Mouse (Mus musculus) embryo, embryonic 10.5 days (tissue): ENCODE results near the gene Hist1h1b.

Experiments
- DNase-seq: peaks from one replicate; pipeline ENCODE4 v3.0.0-alpha.2; 2015; ENCODE audit warnings: low spot score

Hist1h1b gene

DNA sequence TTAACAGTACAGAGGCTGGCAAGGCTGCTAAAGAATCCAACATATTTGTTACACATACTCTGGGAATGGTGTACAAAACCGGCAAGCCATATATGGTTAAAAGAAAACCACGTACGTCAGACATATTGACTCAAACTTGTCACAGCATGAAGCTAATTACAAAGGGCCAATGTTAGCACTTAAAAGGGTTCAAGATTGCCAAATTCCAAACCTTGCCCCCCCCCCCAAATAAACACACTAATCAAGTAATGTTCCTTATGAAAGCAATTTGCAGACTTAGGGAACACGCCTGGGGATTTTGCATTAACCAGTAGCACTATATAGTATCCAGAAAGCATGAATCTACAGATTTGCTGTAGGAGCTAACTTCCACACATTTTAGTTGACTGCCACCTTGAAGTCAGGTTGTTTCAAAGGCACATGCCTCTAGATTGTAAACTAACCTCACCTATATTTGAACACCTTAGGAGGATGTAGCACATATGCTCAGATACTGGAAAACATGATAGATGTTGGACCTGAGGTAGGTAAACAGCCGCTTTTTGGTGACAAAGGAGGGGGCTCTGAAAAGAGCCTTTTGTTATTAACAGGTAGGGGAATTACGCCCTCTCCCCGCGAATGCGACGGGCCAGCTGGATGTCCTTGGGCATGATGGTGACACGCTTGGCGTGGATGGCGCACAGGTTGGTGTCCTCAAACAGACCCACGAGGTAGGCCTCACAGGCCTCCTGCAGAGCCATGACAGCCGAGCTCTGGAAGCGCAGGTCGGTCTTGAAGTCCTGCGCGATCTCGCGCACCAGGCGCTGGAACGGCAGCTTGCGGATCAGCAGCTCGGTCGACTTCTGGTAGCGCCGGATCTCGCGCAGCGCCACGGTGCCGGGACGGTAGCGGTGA, 2.2 kb upstream of the Hist1h1b start:
- DNase-seq = peak; percentile 86

DNA sequence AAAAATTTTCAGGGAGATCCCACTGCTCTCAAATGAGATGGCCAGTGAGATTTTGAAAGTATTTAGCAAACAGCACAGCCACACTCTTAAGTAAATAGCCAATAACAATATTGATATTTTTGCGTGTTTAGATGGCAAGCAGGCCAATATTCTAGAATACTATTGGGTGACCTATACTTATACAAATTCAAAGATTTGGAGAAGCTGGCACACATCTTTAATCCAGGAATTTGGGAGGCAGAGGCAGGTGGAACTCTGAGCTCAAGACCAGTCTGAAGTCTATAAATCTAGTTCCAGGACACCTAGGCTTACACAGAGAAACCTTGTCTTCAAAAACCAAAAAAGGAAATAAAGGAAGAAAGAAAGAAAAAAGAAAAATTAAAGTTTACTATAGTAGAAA, 1.2 kb upstream of the Hist1h1b start:
- peak; percentile 31 for DNase-seq

DNA sequence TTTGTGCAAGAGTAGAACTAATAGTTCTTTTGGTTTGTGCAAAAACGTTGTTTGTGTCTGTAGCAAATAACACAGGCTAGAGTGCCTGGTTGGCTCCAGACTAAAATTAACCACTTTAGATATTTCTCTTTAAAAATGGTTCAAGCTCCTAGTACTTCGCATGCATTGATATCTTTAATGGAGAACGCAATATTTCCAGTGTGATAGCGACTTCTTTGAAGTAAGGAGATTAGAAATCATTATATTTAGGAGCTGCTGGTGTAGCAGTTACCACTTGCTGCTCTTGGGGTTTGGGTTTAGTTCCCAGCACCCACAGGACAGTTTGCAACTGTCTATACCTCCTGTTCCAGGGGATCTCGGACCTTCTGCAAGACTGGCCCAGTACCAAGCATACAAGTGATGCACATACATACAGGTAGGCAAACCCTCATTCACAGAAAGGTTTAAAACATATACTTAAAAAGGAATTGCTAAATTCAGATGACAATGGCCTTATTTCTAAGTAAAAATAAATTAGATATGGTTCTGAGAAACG, 663 bp upstream of the Hist1h1b start:
- no peak for DNase-seq

GRCm38 (mm10) chr13:21778814-21779766, 1.3 kb downstream of the Hist1h1b start:
- peak; percentile 94 for DNase-seq

- DNase-seq = peak; percentile 33
Observed at GRCm38 (mm10) chr13:21755707-21756106, 24.7 kb downstream of the Hist1h1b start.

DNA sequence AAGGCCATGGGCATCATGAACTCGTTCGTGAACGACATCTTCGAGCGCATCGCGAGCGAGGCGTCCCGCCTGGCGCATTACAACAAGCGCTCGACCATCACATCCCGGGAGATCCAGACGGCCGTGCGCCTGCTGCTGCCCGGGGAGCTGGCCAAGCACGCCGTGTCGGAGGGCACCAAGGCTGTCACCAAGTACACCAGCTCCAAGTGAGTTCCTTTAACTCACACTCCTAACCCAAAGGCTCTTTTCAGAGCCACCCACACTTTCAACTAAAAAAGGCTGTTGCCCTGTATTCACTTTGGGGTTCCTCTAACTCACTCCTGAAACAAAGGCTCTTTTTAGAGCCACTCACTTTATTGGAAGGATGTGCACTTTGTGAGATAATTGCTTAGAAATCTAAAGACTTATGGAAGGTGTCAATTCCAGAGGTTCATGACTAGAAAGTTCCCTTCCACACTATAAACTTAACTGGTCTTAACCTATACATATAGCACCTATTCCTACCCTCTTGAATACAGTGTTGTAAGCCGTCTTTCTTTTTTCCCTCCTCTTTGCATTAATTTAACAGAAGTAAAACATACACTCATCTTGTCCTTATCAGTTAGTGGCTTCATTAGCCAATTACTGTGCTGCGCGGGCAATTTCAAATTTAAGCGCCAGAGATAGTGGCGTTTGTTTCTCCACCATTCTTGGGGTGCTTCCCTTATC, 26.0 kb downstream of the Hist1h1b start:
- peak; percentile 77 for DNase-seq

GRCm38 (mm10) chr13:21753524-21754285, 26.7 kb downstream of the Hist1h1b start, which contains the start of the genes Hist1h2ak and Hist1h2bn:
Gene Hist1h2ak (minus strand): TSS chr13:21753827.
Gene Hist1h2bn (plus strand): TSS chr13:21754123.
- peak; percentile 97 for DNase-seq

DNA sequence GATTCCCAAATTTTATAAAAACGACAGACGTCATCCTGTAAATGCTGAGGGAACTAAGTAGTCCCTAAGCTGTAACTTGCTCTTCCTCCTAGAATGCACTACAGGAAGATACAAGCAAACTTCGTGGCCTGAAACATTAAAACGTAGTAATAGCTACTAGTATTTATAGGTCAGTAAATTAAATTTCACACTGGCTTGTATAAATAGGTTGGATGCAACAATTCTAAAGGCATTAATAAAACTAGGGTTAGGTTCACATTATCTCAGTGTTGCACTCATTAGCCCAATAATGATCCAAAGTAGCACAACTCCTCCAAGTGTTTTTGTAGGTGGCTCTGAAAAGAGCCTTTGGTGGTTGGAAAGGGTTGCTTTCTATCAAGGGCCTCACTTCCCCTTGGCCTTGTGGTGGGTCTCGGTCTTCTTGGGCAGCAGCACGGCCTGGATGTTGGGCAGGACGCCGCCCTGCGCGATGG, 27.3 kb downstream of the Hist1h1b start:
- DNase-seq = peak; percentile 75

DNA sequence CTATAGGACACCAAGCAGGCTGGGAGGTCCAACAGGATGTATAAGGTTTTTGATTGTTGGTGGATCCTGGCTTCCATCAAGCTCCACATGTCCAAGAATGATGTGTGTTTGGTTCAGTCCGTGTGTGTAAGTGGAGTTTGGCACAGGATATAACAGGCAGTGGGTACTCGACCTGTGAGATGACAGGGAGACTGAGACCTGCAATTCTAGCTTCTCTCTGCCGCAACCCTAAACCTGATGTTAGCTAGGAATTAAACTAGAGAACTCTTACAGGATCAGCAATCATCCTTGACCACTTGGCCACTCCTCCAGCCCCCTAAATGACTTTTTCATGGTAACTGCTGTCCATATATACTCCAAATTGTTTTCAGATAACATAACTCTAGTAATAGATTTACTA, 28.1 kb downstream of the Hist1h1b start:
- DNase-seq = peak; percentile 59

GRCm38 (mm10) chr13:21751827-21752226, 28.6 kb downstream of the Hist1h1b start:
- DNase-seq = peak; percentile 40

- DNase-seq = peak; percentile 18
Observed at GRCm38 (mm10) chr13:21751417-21751816, 29.0 kb downstream of the Hist1h1b start.

- peak; percentile 97 for DNase-seq
Observed at GRCm38 (mm10) chr13:21750159-21751017, 30.0 kb downstream of the Hist1h1b start, which contains the start of gene Hist1h4k. Gene Hist1h4k (minus strand): TSS chr13:21750505.

DNA sequence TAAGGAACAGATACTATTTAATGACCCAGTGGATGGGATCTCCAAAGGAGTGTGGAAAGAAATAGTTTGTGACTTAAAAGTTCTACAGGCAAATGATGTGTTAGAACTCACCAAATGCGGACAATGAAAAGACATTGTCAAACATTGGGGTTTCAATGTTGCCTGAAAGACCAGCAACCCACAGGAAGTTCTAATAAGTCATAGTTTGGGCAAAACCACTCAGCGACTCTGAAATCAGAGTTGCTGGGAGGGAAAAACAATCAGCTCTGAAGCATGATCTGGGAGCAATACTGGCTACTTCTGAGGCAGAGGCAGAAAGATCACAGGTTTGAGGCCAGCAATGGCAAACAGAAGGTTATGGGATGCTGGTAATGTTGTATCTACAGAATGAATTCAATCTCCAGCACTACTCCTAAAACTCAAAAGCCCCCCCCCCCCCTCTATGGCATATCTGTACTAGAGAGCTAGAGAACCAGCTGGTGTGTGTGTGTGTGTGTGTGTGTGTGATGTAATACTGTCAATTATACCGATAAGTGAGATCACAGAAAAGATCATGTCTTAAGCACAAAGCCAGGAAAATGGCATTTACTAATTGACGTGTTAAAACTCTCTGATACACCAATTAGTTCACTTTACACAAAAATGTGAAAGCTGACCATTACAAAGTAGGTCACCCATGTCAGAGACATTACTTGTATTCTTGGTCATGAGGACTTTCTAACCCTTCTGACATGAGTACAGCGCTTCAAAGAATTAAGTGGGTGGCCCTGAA, 30.9 kb downstream of the Hist1h1b start:
- peak; percentile 76 for DNase-seq

- DNase-seq = no peak
Observed at GRCm38 (mm10) chr13:21745006-21745405, 35.4 kb downstream of the Hist1h1b start.

DNA sequence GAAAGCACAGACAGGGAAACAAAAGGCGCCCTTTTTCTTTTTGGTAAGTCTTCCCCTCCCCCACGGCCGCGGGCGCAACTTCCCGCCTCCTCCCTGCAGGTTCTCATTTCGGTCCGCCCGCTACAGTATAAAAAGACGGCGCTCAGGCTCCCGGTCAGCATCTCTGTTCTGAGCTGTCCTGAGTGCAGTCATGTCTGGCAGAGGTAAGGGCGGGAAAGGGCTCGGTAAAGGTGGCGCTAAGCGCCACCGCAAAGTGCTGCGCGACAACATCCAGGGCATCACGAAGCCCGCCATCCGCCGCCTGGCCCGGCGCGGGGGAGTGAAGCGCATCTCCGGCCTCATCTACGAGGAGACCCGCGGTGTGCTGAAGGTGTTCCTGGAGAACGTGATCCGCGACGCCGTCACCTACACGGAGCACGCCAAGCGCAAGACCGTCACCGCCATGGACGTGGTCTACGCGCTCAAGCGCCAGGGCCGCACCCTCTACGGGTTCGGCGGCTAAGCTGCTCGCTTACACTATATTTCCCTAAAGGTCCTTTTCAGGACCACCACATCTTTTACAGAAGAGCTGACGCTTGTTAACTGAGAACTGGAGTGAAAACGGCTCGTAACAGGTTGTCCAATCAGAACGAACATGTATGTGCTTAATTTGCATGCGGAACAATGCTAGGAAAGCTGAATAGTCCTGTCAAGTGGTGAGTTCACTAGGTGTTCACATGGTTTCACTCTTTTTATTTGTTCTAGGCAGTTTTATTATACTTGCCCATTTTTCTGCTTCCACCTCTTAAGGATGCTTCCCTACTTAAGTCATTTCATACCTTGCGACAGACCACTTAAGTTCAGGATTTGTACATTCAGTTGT, 45.3 kb downstream of the Hist1h1b start, which contains the start of gene Hist1h4j:
Hist1h4j (plus strand) TSS at position 159 of the 862 bp plus-strand sequence.
- peak; percentile 96 for DNase-seq

- DNase-seq = peak; percentile 97
Observed at GRCm38 (mm10) chr13:21734010-21734905, 46.2 kb downstream of the Hist1h1b start.

DNA sequence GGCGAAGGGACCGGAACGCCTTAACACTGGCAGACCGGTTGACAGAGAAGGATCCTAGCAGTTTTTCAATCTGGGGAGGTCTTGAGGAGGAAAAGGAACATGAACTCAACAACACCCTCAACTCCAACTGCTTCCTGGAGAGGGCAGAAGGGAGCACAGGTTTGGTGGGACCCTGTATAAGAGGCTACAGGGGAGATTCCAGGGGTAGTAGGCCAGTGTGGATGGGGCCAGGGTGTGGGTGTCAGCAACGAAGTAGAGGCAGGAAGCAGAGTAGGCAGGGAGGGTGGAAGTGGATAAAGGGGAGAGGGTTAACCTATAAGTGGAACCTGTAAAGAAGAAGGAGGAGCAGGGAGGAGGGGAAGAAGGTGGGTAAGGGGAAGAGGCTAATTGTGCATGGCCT, 47.0 kb downstream of the Hist1h1b start:
- DNase-seq = peak; percentile 62
